Mouse (Mus musculus) MEL (cell line): ENCODE measurements around the gene Hnrnpa2b1.

Experiments
- CTCF ChIP-seq, 3 experiments: IDR thresholded peaks in 2 of 3; conservative IDR thresholded peaks in 1 of 3; 2 replicates each; pipeline ENCODE4 v1.5.1; 2011 to 2012; ENCODE audit warnings: low read length in 3 of 3, low read depth in 2 of 3, mild to moderate bottlenecking in 2 of 3, improper control_type of control experiment in 1 of 3, inconsistent platforms in 1 of 3, mixed read lengths in 1 of 3, moderate library complexity in 1 of 3; ENCODE audit not compliant: control insufficient read depth in 1 of 3, insufficient read depth in 1 of 3, poor library complexity in 1 of 3, severe bottlenecking in 1 of 3
- GABPA ChIP-seq: IDR thresholded peaks from 2 replicates; pipeline ENCODE4 v1.6.1; 2012; ENCODE audit warnings: low read depth, mild to moderate bottlenecking, inconsistent platforms, low read length, improper control_type of control experiment, moderate library complexity
- JUND ChIP-seq: IDR thresholded peaks from 2 replicates; pipeline ENCODE4 v1.6.1; 2011; ENCODE audit warnings: low read depth, mild to moderate bottlenecking, improper control_type of control experiment, low read length
- TCF12 ChIP-seq: IDR thresholded peaks from 2 replicates; pipeline ENCODE4 v1.6.1; 2014; ENCODE audit warnings: low read depth, mild to moderate bottlenecking, inconsistent platforms, low read length, improper control_type of control experiment, moderate library complexity

- peak; percentile 91 for TF ChIP-seq TCF12
- peak; percentile 75; the same call in 1 of the 2 replicates for TF ChIP-seq JUND
- TF ChIP-seq CTCF (IDR thresholded peaks at IDR 0.05 in 2 of 3, conservative IDR thresholded peaks at IDR 0.05 in 1 of 3; ENCODE audit: control insufficient read depth in 1 of 3, insufficient read depth in 1 of 3, low read depth in 2 of 3, low read length in 3 of 3, poor library complexity in 1 of 3, severe bottlenecking in 1 of 3) = no peak
- TF ChIP-seq GABPA = no peak
Measured at GRCm38 (mm10) chr6:51485646-51486045, 16.0 kb upstream of the Hnrnpa2b1 start.
